Mouse (Mus musculus): ENCODE results near the gene Ddx17.

The Ddx17 gene

DNA sequence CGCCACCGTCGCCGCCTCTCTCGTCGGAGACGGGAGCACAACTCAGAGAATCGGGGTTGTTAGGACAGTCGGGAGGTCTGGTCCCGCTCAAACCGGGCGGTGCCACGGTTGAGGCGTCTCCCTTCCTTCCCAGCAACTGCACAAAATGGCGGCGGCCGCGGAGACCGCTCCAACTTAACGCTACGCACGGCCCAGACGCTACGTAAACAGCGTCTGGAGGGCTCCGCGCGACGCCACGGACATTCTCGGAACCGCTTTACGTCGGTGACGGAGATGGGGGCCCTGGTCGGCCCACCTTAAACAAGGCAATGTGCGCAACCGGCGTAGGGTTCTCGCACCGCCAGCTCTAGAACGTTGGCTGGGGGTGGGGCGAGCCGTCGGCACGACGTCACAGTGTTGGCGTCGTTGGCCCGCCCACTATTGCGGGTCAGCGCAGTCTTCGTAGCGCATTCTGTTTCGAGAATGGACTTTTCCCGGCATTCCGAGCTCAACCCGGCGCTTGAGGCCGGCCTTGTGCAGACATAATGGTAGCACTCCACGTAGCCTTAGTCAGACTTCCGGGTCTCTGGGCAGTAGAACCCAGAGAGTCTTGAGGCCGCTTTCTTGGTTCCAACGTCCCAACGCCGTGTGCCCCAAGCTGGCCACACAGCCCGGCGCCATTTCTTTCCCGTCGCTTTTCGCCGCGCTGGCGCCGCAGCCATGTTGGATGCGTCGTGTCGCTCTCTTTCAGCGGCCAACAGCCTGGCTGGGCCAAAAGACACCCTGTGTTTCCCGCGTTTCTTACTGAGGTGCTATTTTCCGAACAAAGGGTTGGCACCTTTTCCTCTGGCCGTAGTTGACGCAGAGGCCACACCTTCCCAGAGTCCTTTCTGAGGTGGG lies at the start of gene Ddx17:
Gene Ddx17, minus strand, starts transcription at position 332 of the 879 bp plus-strand sequence.
- DNase-seq (ENCODE audit: low spot score) = peak; percentile 97

DNA sequence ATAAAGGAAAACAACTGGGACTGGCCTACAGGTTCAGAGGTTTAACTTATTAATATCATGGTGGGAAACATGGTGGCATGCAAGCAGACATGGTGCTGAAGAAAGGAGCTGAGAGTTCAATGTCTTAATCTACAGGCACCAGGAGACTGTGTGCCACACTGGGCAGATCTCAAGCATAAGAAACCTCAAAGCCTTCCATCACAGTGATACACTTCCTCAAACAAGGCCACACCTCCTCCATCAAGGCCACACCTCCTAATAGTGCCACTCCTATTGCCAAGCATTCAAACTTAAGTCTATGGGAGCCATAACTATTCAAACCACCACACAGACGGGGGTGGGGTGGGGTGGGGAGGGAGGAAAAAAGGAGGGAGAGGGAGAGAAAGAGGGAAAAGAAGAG lies 35.0 kb upstream of the Ddx17 start:
- DNase-seq (ENCODE audit: low spot score) = no peak

DNA sequence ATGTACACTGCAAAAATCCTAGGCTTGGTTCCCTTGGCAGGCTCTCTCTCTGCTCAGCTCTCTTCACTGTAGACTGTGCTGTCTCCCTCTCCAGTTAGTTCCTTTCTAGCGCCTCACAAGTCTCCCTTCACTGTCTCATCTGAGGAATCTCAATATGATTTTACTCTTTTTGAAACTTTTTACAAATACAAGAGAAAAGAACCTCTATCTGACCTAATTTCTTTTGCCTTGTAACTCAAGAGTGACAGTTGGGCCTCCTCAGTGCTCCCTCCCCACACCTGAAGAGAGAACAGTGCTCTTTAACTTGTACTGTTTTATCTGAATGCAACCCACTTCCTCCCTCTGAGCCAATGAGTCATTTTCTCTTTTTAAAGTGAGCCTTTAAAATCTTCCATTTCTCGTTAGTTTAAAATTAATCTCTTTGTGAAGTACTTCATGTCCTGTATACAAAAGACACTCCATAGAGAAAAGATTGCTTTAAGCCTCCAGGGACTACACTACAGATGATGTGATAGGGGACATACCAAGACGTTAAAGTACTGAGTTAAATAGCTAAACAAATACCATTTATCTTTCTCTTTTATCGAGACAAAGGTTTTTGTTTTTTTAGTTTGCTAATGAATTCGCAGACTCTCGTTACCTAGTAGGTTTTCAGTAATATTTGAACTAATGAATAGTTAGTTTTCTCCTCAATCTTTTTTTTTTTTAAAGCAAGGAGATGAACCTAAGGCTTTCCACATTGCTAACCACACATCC lies 31.3 kb upstream of the Ddx17 start:
- DNase-seq (ENCODE audit: low spot score) = no peak

DNA sequence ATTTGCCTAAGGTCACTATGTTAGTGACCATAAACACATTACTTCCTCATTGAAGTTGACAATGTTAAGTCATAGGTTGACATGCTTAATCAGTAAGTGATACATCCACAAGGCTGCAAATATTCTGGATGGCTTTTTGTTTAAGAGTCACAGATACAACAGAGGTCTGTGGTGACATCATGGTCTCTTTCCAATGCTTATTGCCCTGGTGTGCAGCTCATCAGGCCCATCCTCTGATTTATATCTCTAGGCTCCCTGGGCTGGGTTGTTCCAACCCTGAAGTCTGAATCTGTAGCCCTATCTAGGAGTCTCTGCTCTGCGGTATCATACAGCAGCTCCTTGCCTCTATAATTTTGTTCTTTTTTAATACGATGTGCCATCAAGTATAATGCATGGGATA lies 30.4 kb upstream of the Ddx17 start:
- DNase-seq (ENCODE audit: low spot score) = no peak

DNA sequence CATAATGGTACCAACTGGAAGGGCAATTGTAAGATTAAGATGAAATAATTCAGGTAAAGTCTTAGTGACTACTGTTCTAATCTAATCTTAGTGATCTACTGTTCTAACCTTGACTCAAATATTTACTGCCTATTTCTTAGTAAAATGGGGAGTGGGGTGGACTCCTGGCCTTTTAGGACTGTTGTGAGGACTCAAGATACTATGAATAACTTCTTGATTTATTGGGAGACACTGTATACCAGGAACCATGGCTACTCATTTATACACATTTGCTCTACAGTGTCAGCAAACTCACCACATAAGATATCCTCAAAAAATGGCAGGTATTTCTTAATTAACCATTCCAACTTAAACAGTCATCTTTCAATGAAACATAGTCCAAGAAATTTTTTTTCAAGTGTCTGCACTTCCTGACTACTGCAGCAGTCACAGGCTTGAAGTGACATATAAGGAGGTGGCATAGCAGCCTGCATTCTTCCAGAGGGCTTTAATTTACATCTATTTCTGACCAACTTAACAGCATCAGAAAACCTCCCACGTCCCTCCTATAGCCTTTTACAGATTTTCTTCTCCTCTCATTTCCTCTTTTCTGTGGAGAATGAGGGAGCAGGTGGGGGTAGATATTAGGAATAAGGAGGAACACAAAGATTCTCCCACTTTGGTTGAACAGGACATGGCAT lies 29.1 kb upstream of the Ddx17 start:
- DNase-seq (ENCODE audit: low spot score) = no peak

DNA sequence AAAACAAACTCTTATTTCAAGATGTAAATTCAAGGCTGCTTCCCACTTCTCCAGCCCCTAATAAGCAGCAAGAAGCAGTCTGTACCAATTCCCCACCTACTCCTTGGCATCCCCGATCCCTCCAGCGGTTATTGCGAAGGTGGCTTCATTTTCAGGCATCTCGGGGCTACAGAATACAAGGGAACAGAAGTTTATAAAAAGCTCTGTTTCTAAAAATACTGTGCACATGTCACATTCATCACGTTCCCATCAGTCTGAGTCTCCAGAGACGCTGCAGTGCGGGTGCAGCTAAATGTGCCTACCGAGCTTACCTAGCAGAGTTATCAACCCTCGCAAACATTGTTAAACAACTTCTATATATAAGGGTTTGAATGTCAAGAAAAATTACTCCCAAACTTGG lies 15.9 kb upstream of the Ddx17 start:
- no peak for DNase-seq (ENCODE audit: low spot score)

DNA sequence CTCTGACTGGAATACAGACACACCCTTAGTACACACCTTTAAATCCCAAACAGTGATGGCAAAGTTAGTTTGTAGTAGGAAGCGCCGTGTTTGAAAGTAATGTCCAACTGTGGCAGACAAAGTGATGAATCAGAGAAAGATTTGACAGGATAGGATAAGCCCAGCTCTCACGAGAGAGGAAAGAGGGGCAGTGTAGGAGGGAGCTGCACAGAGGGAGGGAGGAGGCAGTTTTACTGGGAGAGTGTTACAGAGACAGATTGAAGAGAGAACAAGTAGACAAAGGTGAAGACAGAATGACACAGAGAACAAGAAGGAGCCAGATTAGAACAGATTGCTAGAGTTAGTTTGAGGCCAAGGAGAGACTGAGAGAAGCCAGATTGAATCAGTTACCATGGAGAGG lies 13.1 kb upstream of the Ddx17 start:
- DNase-seq (ENCODE audit: low spot score) = no peak

DNA sequence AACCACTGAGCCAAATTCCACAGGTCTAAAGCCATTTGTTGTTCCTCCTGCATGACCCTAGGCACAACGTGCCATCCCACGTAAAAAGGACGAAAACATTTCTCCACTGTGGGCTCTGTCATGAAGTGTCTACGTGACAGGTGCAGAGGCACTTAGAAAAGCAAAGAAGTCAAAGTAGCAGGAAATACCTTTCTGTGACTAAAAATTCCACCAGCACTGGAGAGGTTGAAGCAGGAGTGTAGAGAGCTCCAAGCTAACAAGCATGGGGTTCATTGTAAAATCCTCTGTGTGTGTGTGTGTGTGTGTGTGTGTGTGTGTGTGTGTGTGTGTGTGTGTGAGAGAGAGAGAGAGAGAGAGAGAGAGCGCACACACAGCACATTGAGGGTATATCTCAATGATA lies 6.0 kb upstream of the Ddx17 start:
- DNase-seq (ENCODE audit: low spot score) = no peak

DNA sequence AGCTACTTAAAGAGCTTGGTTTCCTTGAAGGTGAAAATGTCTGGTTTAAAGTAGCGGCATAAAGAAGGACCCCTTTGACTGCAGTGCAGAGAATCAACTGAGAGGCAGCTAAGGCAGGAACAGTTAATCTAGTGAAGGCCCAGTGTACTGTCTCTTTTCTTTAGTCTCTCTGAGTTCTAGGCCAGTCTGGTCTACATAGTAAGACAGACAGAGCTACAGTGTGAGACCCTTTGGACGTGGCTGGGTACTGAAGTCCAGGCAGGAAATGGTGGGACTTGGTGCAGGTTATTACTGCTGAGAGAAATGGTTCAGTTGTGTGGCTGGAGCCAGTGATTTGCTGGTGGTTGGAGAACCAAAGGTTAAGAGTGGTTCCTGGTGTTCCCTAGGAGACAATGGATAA lies 1.7 kb upstream of the Ddx17 start:
- DNase-seq (ENCODE audit: low spot score) = no peak

DNA sequence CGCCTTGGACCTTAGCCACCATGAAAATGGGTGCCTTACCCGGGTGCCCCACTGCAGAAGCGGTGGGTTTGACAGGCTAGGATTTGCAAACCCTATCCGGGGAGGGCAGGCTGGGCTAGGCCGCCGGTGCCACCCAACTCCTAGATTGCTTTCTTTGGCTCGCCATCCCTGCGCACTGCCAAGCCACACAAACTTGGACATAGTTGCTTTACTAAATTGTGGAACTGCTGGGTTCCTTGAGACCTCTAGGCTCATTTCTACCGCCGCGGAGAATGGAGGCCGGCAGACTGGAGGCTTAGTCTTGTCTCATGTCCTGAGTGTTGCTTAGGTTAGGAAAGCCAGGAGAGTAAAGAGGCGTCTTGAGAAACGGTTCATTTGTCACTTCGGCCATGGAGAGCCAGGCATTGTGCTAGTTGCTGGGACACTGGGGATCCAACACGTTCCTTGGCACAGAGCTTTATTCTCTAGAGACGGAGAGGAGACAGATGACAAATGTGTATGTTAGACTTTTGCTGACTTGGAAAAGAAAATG lies 814 bp upstream of the Ddx17 start:
- DNase-seq (ENCODE audit: low spot score) = no peak

DNA sequence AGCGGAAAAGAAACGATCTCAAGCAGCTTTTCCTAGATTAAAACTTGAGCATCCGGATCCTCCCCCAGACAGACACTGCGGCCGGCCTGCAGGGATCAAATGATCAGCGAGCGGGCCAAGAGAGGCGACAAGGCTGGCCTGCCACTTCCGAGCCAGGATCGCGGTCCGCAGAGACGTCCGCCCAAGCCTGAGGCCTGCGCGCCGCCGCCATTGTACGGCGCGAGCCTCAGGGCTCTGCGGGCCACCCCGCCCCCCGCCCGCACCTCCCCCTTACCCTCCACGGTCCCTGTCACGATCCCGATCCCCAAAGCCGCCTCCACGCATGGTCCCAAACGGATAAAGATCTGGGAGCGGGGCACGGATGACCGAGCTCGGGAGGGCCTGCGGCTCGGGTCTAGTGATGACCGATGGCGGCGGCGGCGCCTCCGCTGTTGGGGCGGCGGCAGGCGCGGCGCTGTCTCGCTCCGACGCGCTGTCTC lies 581 bp downstream of the Ddx17 start:
- peak; percentile 71 for DNase-seq (ENCODE audit: low spot score)

DNA sequence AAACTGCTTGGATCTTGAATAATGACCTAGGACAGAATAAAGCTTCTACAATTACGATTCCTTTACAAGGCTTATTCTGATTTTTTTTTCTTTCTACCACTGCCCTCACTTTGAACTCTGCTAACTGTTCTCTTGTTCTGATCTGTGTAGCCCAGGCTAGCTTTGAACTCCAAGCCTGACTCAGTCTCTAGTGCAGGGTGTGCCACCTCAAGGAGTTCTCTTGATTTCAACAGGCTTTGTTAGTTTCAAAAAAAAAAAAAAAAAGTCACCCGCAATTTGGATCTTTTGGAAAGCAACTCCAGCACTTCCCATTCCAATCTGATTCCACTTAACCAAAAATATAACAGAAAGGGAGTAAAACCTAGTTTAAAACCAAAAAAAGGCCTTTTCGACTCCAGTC lies 1.0 kb downstream of the Ddx17 start:
- DNase-seq (ENCODE audit: low spot score) = no peak

DNA sequence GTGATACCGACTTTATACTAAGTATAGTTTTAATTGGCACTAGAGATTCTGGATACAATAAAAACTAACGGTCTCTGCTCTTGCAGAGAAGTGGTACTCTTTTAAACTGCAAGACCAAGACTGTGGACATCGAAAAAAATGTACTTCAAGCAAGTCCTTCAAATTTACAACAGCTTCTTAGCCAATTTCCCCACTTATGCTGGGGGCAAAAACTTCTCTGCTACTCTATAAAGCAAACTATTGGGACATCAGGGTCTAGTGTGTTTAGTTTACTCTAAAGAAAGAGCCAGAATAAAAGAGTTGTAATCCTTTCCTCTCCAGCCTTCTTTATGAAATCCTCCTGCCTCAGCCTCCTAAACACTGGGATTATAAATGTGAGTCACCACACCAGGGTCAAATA lies 2.6 kb downstream of the Ddx17 start:
- DNase-seq (ENCODE audit: low spot score) = peak; percentile 51

DNA sequence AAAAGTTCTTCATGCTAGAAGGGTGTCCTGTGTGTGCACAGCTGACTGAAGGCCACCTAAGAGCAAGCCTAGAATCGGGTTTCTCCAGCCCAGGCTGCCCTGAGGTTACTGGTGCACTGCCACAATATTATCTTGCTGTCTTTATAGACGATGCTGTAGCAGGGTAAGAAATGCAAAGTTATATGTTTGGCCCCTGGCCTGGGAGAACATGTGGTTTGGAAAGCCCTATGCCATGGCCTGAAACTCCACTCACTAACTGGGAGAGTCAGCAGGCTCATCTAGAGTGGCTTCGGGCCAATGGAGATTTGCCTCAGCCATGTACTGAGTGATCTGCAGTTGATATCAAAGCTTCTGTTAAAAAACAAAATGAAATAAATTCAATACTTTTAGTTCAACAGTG lies 12.7 kb downstream of the Ddx17 start:
- DNase-seq (ENCODE audit: low spot score) = no peak

DNA sequence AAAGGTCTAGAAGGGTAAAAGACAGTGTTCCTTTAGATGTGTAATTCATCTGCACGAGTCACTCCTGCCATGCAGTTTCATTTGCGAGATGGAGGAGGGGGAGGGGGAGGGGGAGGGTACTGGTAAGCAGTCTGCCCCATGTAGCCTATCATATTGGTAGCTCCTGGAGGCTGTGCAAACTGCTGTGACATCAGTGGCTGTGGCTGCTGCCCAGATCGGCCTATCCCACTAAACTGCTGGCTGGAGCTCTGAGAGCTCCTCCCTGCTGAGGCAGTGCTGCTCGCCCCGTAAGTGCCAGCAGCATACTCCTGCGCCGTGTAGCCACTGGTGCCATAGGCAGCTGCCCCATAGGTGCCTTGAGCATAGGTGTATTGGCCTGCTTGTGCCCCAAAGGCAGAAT lies 16.6 kb downstream of the Ddx17 start:
- no peak for DNase-seq (ENCODE audit: low spot score)

DNA sequence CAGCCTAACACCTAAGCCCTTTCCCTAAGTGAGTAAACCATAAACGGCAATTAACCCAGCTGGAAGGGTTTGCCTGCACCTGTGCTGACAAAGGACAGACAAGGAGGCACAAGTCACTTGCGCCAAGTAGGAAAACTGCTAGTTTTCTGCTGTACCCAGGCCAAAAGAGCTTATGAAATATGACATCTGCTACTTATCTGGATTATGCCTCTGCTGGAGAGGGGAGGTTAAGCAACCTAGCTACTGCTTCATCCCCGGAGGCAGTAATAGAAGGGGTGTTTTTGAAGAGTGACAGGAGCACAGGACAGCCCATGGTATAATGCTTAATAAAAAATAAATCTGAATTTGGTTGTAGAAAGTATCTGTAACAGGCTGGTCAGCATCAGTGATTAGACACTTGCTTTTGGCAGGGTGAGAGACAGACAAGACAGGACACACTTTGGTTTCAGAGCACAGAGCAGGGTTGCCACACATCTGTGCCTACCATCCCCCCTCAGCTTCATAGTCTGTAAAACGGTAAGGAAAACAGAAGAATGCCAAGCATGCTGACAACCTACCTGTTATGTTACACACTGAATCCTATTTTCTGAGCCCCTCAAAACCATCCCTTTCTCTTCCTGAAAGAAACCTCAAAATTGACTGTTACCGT lies 18.4 kb downstream of the Ddx17 start:
- peak; percentile 18 for DNase-seq (ENCODE audit: low spot score)

DNA sequence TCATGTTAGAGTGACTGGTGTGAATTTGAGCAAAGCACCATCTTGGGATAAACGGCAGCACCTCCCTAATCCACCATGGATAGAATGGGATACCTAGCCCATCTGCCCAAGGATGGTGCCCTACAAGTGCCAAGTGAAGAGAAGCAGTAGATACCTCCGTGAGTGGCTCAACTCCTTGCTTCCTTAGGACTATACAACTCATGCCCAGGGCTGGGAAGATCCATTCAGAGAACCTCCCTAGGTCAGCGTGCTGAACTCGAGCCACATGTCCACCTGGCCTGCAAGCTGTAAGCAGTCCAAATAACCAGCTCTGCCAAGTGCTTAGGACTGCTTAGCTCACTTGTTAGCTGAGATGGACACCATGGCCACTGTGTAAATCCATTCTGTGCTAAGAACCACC lies 19.3 kb downstream of the Ddx17 start:
- no peak for DNase-seq (ENCODE audit: low spot score)

DNA sequence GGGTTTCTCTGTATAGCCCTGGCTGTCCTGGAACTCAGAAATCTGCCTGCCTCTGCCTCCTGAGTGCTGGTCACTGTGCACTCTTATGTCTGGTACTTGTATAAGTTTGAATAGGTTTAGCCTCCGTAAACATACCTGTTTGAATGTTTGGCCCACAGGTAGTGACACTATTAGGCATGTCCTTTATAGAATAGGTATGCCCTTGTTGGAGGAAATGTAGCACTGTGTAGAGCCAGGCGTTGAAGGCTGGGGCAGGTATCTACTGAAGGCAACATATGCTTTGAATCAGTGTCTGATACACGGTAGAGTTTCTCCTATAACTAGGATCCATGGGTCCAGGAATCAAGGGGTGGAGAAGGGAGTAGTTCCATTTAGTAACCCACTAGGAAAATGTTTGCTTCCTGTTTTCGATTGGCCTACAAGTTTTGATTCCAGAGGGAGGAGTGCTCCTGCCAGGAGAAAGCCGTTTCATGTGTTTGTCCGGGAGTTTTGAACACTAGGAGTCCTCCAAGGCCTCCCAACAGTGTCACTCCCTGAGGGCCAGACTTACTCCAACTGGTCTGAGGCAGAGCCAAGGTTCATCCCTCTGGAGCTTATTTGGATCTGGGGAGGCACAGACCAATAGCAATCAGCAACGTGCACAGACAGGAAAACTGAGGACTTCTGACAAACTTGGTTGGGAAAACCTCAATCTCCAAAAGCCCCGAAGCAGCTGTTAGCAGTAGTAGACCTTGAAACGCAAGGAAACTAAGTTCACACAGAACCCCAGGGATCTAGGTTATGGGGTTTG lies 20.4 kb downstream of the Ddx17 start:
- DNase-seq (ENCODE audit: low spot score) = peak; percentile 23

DNA sequence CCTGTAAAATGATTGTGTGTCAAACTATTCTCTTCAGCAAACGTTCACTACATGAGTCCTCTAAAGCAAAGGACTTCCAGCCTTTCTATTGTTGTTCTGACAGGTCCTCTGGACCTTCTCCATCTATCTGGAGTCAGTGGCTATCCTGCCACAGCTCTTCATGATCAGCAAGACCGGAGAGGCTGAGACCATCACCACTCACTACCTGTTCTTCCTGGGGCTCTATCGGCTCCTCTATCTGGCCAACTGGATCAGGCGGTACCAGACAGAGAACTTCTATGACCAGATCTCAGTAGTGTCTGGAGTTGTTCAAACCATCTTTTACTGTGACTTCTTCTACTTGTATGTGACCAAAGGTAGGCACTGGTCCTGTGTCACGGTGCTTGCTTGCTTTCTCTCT lies 21.0 kb downstream of the Ddx17 start:
- no peak for DNase-seq (ENCODE audit: low spot score)

DNA sequence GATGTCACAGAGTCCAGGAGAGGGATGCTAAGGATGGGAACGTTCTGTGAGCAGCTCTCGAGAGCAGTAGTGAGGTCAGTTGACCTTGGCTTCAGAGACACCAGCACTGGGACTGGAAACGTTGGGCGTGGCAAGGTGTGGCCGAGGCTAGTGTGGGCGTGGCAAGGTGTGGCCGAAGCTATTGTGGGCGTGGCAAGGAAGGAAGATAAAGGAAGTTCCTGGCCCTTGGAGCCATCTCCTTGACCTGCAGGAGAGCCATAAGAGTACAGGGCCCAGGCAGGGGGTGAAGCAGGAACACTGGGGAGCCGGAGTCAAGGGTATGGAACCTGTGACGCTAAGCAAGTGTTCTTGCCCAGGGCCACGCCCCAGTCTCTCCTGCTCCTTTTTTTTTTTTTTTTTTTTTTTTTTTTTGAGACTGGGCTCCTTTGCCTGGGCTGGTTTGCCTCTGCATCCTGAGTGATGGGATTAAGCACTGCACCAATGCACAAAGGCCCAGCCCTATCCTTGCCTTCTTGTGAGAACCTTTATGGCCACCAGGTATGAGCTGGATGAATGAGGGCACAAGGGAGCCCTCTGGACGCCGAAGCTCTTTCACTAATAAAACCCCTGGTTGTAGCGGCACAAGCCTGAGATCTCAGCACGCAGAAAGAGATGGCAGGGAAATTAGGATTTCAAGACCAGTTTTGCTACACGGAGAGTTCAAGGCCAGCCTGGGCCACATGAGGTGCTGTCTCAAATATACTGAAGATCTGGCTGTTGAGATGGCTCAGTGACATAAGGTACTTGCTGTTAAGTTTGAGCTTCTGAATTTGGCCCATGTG lies 26.9 kb downstream of the Ddx17 start:
- no peak for DNase-seq (ENCODE audit: low spot score)
